Mouse (Mus musculus) erythroblast, embryonic 14.5 days (primary cell): ENCODE results near the gene Tef. TPM values are rescaled to one million over a fixed set of nuclear protein-coding genes. Genes with fewer than 3 reads are reported as not detected.

Experiments used
- H3K27me3 ChIP-seq: 2 replicates; pipeline ENCODE4 v1.6.1; 2012; ENCODE audit warnings: inconsistent platforms; ENCODE audit not compliant: control insufficient read depth
- H3K36me3 ChIP-seq: 2 replicates; pipeline ENCODE4 v1.6.1; 2012; ENCODE audit warnings: mild to moderate bottlenecking, inconsistent platforms; ENCODE audit not compliant: control insufficient read depth
- H3K4me1 ChIP-seq: 2 replicates; pipeline ENCODE4 v1.6.1; 2012; ENCODE audit warnings: inconsistent platforms; ENCODE audit not compliant: control insufficient read depth
- H3K4me3 ChIP-seq: replicated peaks from 2 replicates; pipeline ENCODE3; 2012; ENCODE audit warnings: moderate library complexity, mild to moderate bottlenecking, inconsistent platforms
- H3K9me3 ChIP-seq: 2 replicates; pipeline ENCODE4 v1.6.1; 2012; ENCODE audit warnings: low read length, inconsistent platforms, mixed read lengths; ENCODE audit not compliant: control insufficient read depth
- GATA1 ChIP-seq: IDR thresholded peaks from 2 replicates; pipeline ENCODE4 v1.6.1; 2012; ENCODE audit warnings: low read length, inconsistent platforms, mixed read lengths
- TAL1 ChIP-seq: IDR thresholded peaks from 3 replicates; pipeline ENCODE4 v1.6.1; 2012; ENCODE audit warnings: low read length, inconsistent platforms, mixed read lengths
- polyA plus RNA-seq: library from polyadenylated mRNA; stranded (reverse); fragments of >175 nt; gene quantifications from 2 replicates; pipeline ENCODE4 v1.2.3, GENCODE M21; 2012

Gene Tef
- polyA plus RNA-seq, 1 experiment, result 0.26 TPM

GRCm38 (mm10) chr15:81839634-81840033 is 37.4 kb downstream of the Tef start:
- peaks cover 8% of the 10 kb centered on the region for H3K4me1 ChIP-seq

GRCm38 (mm10) chr15:81840306-81840705 is 38.1 kb downstream of the Tef start:
- Histone ChIP-seq H3K36me3 (no peaks in the 10 kb centered on the region), H3K4me1 (peaks cover 10% of the 10 kb centered on the region), H3K4me3 (no peak overlapping the region), H3K9me3 (no peaks in the 10 kb centered on the region), H3K27me3 (peaks cover 27% of the 10 kb centered on the region)
- TF ChIP-seq GATA1, result no peak
- TF ChIP-seq TAL1, result no peak

More at GRCm38 (mm10) chr15:81839634-81840033, 37.4 kb downstream of the Tef start:
- Histone ChIP-seq H3K4me3 (no peak overlapping the region), H3K36me3 (no peaks in the 10 kb centered on the region), H3K27me3 (peaks cover 33% of the 10 kb centered on the region), H3K9me3 (no peaks in the 10 kb centered on the region)
- no peak for TF ChIP-seq TAL1
- TF ChIP-seq GATA1, result no peak

GRCm38 (mm10) chr15:81842275-81842674 is 40.1 kb downstream of the Tef start:
- no peak for TF ChIP-seq TAL1
- no peak for TF ChIP-seq GATA1
- H3K4me3 ChIP-seq, result no peak overlapping the region
- H3K36me3 ChIP-seq, result peaks cover 5% of the 10 kb centered on the region
- peaks cover 9% of the 10 kb centered on the region for H3K4me1 ChIP-seq
- H3K27me3 ChIP-seq, result peaks cover 8% of the 10 kb centered on the region
- no peaks in the 10 kb centered on the region for H3K9me3 ChIP-seq

- H3K27me3 ChIP-seq, result peaks cover 2% of the 10 kb centered on the region; the same call in 1 of the 2 replicates
- no peak for TF ChIP-seq TAL1
- TF ChIP-seq GATA1, result no peak
- no peak overlapping the region for H3K4me3 ChIP-seq
- no peaks in the 10 kb centered on the region for H3K9me3 ChIP-seq
- peaks cover 25% of the 10 kb centered on the region for H3K36me3 ChIP-seq
- peaks cover 17% of the 10 kb centered on the region for H3K4me1 ChIP-seq
These were observed 42.9 kb downstream of the Tef start for GRCm38 (mm10) chr15:81845033-81845625.

- Histone ChIP-seq H3K4me1 (peaks cover 17% of the 10 kb centered on the region), H3K4me3 (no peak overlapping the region), H3K27me3 (peaks cover 2% of the 10 kb centered on the region; the same call in 1 of the 2 replicates), H3K36me3 (peaks cover 31% of the 10 kb centered on the region), H3K9me3 (no peaks in the 10 kb centered on the region)
- no peak for TF ChIP-seq GATA1
- no peak for TF ChIP-seq TAL1
These were observed 43.5 kb downstream of the Tef start for GRCm38 (mm10) chr15:81845724-81846123.

- Histone ChIP-seq H3K27me3 (no peaks in the 10 kb centered on the region), H3K9me3 (no peaks in the 10 kb centered on the region), H3K4me1 (peaks cover 17% of the 10 kb centered on the region), H3K4me3 (no peak overlapping the region), H3K36me3 (peaks cover 42% of the 10 kb centered on the region)
- TF ChIP-seq GATA1, result no peak
- TF ChIP-seq TAL1, result no peak
These were observed 44.5 kb downstream of the Tef start for GRCm38 (mm10) chr15:81846755-81847154.

- Histone ChIP-seq H3K4me3 (no peak overlapping the region), H3K36me3 (peaks cover 46% of the 10 kb centered on the region), H3K4me1 (peaks cover 17% of the 10 kb centered on the region), H3K9me3 (no peaks in the 10 kb centered on the region), H3K27me3 (no peaks in the 10 kb centered on the region)
- no peak for TF ChIP-seq TAL1
- TF ChIP-seq GATA1, result no peak
These were observed 44.9 kb downstream of the Tef start for GRCm38 (mm10) chr15:81847161-81847560.

- H3K4me1 ChIP-seq, result peaks cover 20% of the 10 kb centered on the region
- peaks cover 53% of the 10 kb centered on the region for H3K36me3 ChIP-seq
- H3K9me3 ChIP-seq, result no peaks in the 10 kb centered on the region
- H3K27me3 ChIP-seq, result no peaks in the 10 kb centered on the region
- no peak overlapping the region for H3K4me3 ChIP-seq
- TF ChIP-seq TAL1, result no peak
- TF ChIP-seq GATA1, result no peak
These were observed 45.6 kb downstream of the Tef start for GRCm38 (mm10) chr15:81847861-81848260.

GRCm38 (mm10) chr15:81848301-81848700 is 46.1 kb downstream of the Tef start:
- TF ChIP-seq TAL1, result no peak
- TF ChIP-seq GATA1, result no peak
- Histone ChIP-seq H3K4me1 (peaks cover 20% of the 10 kb centered on the region), H3K9me3 (no peaks in the 10 kb centered on the region), H3K4me3 (no peak overlapping the region), H3K36me3 (peaks cover 56% of the 10 kb centered on the region), H3K27me3 (no peaks in the 10 kb centered on the region)

- H3K9me3 ChIP-seq, result no peaks in the 10 kb centered on the region
- H3K36me3 ChIP-seq, result peaks cover 61% of the 10 kb centered on the region
- peaks cover 20% of the 10 kb centered on the region for H3K4me1 ChIP-seq
- TF ChIP-seq TAL1 (no peak), GATA1 (no peak)
- no peaks in the 10 kb centered on the region for H3K27me3 ChIP-seq
- H3K4me3 ChIP-seq, result no peak overlapping the region
These were observed 46.9 kb downstream of the Tef start for GRCm38 (mm10) chr15:81849104-81849503.
